Mouse (Mus musculus): ENCODE measurements around the gene Enho.

- TF ChIP-seq GABPA (IDR thresholded peaks at IDR 0.05; ENCODE audit: insufficient replicate concordance, low read depth, low read length) (no peak), MXI1 (IDR thresholded peaks at IDR 0.05; ENCODE audit: low read depth, low read length) (no peak), CTCF (conservative IDR thresholded peaks at IDR 0.05 in 1 of 2, IDR thresholded peaks at IDR 0.05 in 1 of 2; ENCODE audit: low read depth in 2 of 2, low read length in 2 of 2) (no peak), POLR2A (IDR thresholded peaks at IDR 0.05; ENCODE audit: low read depth, low read length) (no peak), UBTF (IDR thresholded peaks at IDR 0.05; ENCODE audit: low read depth, low read length) (no peak), CHD1 (IDR thresholded peaks at IDR 0.05; ENCODE audit: low read depth, low read length) (no peak), ZNF384 (IDR thresholded peaks at IDR 0.05; ENCODE audit: low read depth, low read length) (no peak)
These were observed 15.4 kb upstream of the Enho start for GRCm38 (mm10) chr4:41655525-41655924.
